Mouse (Mus musculus) stomach, postnatal 0 days (tissue): ENCODE measurements at regions not wholly inside any gene's neighbourhood (a gene's known extent, or its start where the extent isn't known, plus 50 kb on each side); places are given as distances from the start of the nearest gene placed in this dataset.

Source experiments
- CTCF ChIP-seq: IDR thresholded peaks from 2 replicates; pipeline ENCODE4 v1.5.1; 2016; ENCODE audit warnings: antibody characterized with exemption, low read depth, mild to moderate bottlenecking, moderate library complexity
- EP300 ChIP-seq: optimal IDR thresholded peaks from 2 replicates; pipeline ENCODE3; 2016; ENCODE audit warnings: antibody characterized with exemption

DNA sequence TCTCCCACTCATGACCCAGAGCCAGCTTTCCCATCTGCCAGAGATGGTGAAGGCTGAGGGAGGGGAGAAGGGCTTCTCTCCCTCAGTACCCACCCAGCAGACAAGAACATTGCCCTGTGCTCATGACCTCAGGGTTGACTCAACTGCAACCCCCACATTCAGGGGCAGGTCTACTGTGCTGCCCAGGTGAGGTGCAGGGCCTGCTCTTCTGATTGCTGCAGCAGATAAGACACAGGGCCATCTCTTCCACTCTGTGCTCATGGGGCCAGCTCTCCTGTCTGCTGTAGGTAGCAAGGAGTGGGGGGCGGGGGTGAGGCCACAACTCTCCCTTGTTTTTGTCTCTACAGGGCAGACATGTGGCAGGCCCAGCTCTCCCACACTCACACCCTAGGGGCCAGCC is 84.1 kb upstream of the Xpo1 start:
- TF ChIP-seq CTCF: no peak
- TF ChIP-seq EP300: no peak
